Mouse (Mus musculus) liver, embryonic 12.5 days (tissue): ENCODE measurements around the gene Bud13. TPM values are rescaled to one million over a fixed set of nuclear protein-coding genes. Genes with fewer than 3 reads are reported as not detected.

ENCODE experiments used
- ATAC-seq: fragments of 200-750 bp; cut with Nextera tagmentation; 2 replicates; pipeline ENCODE4 v1.8.0; 2017; ENCODE audit warnings: moderate number of reproducible peaks, mild to moderate bottlenecking, moderate library complexity
- H3K27ac ChIP-seq: fragments of 300-500 bp; sonication (generic); 2 replicates; pipeline ENCODE4 v1.5.1; 2016; ENCODE audit warnings: mild to moderate bottlenecking
- H3K27me3 ChIP-seq: fragments of 300-500 bp; sonication (generic); replicated peaks from 2 replicates; pipeline ENCODE4 v1.6.1; 2016; ENCODE audit warnings: mild to moderate bottlenecking, moderate library complexity
- H3K36me3 ChIP-seq: fragments of 300-500 bp; sonication (generic); 2 replicates; pipeline ENCODE4 v1.6.1; 2016; ENCODE audit warnings: mild to moderate bottlenecking, moderate library complexity
- H3K4me1 ChIP-seq: fragments of 300-500 bp; sonication (generic); 2 replicates; pipeline ENCODE4 v1.6.1; 2016
- H3K4me2 ChIP-seq: fragments of 300-500 bp; sonication (generic); 2 replicates; pipeline ENCODE4 v1.6.1; 2016; ENCODE audit warnings: mild to moderate bottlenecking, moderate library complexity
- H3K4me3 ChIP-seq: fragments of 300-500 bp; sonication (generic); 2 replicates; pipeline ENCODE4 v1.5.1; 2016; ENCODE audit warnings: mild to moderate bottlenecking, moderate library complexity
- H3K9ac ChIP-seq: fragments of 300-500 bp; sonication (generic); 2 replicates; pipeline ENCODE4 v1.6.1; 2016; ENCODE audit warnings: mild to moderate bottlenecking, moderate library complexity
- H3K9me3 ChIP-seq: fragments of 300-500 bp; sonication (generic); replicated peaks from 2 replicates; pipeline ENCODE4 v1.6.1; 2016; ENCODE audit warnings: mild to moderate bottlenecking, moderate library complexity
- WGBS: fragments of 180-500 bp; shearing (Covaris S2); methylation state at CpG from one replicate; pipeline ENCODE4 v1.1.7; 2016; ENCODE audit not compliant: insufficient replicate concordance; 5-methylcytosine and 5-hydroxymethylcytosine counted together
- polyA plus RNA-seq: library from polyadenylated mRNA; unstranded; fragments of >200 nt; fragmentation: Nextera tagmentation; extraction: Ambion mirVana; gene quantifications from 2 replicates; pipeline ENCODE4 v1.2.1, GENCODE M21; 2016

The Bud13 gene
- polyA plus RNA-seq, 1 experiment from 2014 or later: 13.2 TPM

- no peak overlapping the region for H3K4me3 ChIP-seq
- 0 out of 2 replicates have a peak, but pooled peaks cover 9% of the 10 kb centered on the region for H3K4me1 ChIP-seq
- H3K4me2 ChIP-seq: no peak overlapping the region
- WGBS: 68% methylated on average over 10 of the region's 10 CpGs
- H3K9ac ChIP-seq: no peak overlapping the region
- ATAC-seq: no peak
- no peaks in the 10 kb centered on the region for H3K27me3 ChIP-seq
- H3K9me3 ChIP-seq: no peaks in the 10 kb centered on the region
- no peak overlapping the region for H3K27ac ChIP-seq
- no peaks in the 10 kb centered on the region for H3K36me3 ChIP-seq
Observed at GRCm38 (mm10) chr9:46256658-46257385, 26.0 kb upstream of the Bud13 start.

DNA sequence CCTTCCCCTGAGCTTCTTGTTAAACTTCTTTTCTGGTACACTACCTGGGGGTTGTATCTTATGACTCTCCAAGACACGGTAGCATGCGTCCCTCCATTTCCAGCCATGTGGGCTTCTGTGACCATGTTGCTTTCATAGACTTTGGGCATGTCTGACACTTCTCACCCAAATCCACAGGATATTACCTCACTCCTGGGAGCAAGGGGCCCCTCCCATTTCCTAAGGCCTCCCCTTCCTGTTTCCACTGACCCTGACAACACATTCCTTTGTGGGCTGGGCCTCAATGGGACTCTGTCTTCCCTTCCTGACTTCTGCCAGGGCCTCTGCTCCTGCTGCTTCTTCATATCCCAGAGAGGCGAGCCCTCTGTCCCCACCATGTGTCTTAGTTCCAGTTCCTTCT, 25.3 kb upstream of the Bud13 start:
- 0 out of 2 replicates have a peak, but pooled peaks have one; percentile 21 for ATAC-seq
- no peaks in the 10 kb centered on the region for H3K36me3 ChIP-seq
- no peak overlapping the region for H3K4me3 ChIP-seq
- no peak overlapping the region for H3K9ac ChIP-seq
- no peaks in the 10 kb centered on the region for H3K9me3 ChIP-seq
- H3K4me1 ChIP-seq: 0 out of 2 replicates have a peak, but pooled peaks cover 9% of the 10 kb centered on the region
- H3K4me2 ChIP-seq: no peak overlapping the region
- H3K27me3 ChIP-seq: no peaks in the 10 kb centered on the region
- H3K27ac ChIP-seq: no peak overlapping the region
- WGBS: 60% methylated on average over 3 of the region's 3 CpGs

DNA sequence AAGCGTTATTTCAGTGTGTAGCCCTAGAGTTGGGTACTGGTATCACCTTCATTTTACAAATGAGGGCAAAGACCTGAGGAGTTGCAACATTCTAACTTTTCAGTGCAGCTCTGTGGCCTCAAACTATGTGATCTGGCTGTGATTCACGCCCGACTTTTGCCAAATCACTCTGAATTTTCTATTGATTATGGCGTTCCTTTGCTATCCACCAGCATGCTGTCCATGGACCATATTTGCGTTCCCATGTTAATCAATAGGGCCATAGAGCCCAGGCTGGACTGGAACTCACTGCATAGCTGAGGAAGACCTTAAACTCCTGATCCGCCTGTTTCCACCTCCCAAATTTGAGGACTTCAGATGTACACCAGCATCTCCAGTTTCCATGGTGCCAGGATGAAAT, 23.7 kb upstream of the Bud13 start:
- no peak for ATAC-seq
- Histone ChIP-seq H3K27ac (no peak overlapping the region), H3K4me1 (0 out of 2 replicates have a peak, but pooled peaks cover 9% of the 10 kb centered on the region), H3K4me3 (no peak overlapping the region), H3K36me3 (no peaks in the 10 kb centered on the region), H3K4me2 (no peak overlapping the region), H3K9me3 (no peaks in the 10 kb centered on the region), H3K9ac (no peak overlapping the region), H3K27me3 (no peaks in the 10 kb centered on the region)
- WGBS: 78% methylated on average over 6 of the region's 6 CpGs

GRCm38 (mm10) chr9:46261131-46261530, 21.7 kb upstream of the Bud13 start:
- Histone ChIP-seq H3K4me2 (no peak overlapping the region), H3K27me3 (no peaks in the 10 kb centered on the region), H3K4me3 (no peak overlapping the region), H3K9ac (no peak overlapping the region), H3K36me3 (no peaks in the 10 kb centered on the region), H3K4me1 (0 out of 2 replicates have a peak, but pooled peaks cover 9% of the 10 kb centered on the region), H3K9me3 (no peaks in the 10 kb centered on the region), H3K27ac (no peak overlapping the region)
- WGBS: 61% methylated on average over 7 of the region's 7 CpGs
- no peak for ATAC-seq

DNA sequence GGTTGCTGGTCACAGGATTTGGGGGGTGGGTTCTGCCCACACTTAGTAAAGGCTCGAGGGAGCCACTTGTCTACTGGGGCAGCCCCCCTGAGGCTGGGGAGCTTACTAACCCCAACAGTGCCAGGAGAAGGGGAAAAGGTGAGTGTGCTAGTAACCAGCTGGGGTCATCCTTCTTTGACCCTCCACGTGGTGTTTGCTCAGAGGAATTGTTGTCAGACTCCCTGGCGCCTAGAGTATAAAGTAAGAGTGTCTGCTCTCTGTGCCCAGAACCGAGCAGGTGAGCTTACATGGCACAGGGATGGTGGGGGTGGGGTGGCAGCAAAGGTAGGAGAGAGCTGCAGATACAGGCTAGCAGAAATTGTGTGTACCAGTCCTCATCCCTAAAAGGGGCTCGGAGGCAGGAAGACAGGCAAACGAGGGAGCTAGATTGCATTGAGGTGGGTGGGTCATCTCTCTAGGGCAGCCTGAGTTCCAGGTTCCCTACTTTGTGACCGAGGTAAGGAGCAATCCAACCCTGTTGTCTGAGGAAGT, 14.4 kb upstream of the Bud13 start, which contains the start of gene Apoa5:
Gene Apoa5, plus strand, starts transcription at position 291 of the 531 bp plus-strand sequence.
- H3K4me1 ChIP-seq: peaks cover 15% of the 10 kb centered on the region
- H3K9me3 ChIP-seq: no peaks in the 10 kb centered on the region
- no peaks in the 10 kb centered on the region for H3K36me3 ChIP-seq
- ATAC-seq: no peak
- H3K27ac ChIP-seq: no peak within 1 kb of the TSS
- no peak within 1 kb of the TSS for H3K9ac ChIP-seq
- H3K4me2 ChIP-seq: no peak within 1 kb of the TSS
- no peak within 1 kb of the TSS for H3K4me3 ChIP-seq
- H3K27me3 ChIP-seq: peaks cover 36% of the 10 kb centered on the region
- 37% methylated on average over 7 of the region's 7 CpGs for WGBS

DNA sequence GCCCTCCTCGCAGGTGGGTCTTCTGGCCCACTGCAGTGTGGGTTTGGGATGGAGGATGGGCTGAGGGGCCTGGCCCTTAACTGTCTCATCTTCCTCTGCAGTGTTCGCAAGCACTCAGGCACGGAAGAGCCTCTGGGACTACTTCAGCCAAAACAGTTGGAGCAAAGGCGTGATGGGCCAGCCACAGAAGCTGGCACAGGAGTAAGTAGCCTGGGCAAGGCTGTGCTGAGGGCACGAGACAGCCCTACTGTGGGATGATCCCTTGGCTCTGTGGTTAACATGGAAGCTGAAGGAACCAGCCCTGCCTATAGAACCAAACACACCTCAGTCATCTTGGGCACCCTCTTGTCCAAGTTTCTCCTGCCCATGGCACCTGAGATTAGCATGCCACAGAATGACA, 13.7 kb upstream of the Bud13 start:
- Histone ChIP-seq H3K9me3 (no peaks in the 10 kb centered on the region), H3K4me2 (no peak overlapping the region), H3K36me3 (peaks cover under 1% of the 10 kb centered on the region; the same call in 1 of the 2 replicates), H3K4me3 (no peak overlapping the region), H3K9ac (no peak overlapping the region), H3K27me3 (peaks cover 36% of the 10 kb centered on the region), H3K27ac (no peak overlapping the region), H3K4me1 (peaks cover 22% of the 10 kb centered on the region)
- 73% methylated on average over 5 of the region's 5 CpGs for WGBS
- no peak for ATAC-seq

DNA sequence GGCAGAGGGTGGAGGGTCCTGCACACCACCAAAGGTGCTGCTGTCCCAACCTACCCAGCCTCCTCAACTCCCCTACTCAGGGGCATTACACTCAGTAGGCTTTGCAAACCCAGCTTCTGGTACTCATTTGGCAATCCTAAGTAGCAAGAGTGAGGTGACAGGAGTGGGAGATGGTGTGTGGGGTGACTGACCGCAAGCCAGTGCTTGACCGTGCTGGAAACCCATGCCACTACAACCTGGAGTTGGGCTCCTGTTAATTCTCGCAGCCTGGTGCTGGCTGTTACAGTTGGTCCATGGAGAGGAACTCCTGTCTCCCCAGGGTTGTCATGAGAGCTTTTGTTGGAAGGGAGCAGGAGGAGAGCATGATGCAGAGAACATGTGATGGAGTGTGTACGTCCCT, 12.0 kb upstream of the Bud13 start:
- Histone ChIP-seq H3K36me3 (peaks cover 17% of the 10 kb centered on the region), H3K9ac (no peak overlapping the region), H3K27ac (no peak overlapping the region), H3K4me2 (no peak overlapping the region), H3K27me3 (peaks cover 36% of the 10 kb centered on the region), H3K4me1 (peaks cover 28% of the 10 kb centered on the region), H3K9me3 (no peaks in the 10 kb centered on the region), H3K4me3 (no peak overlapping the region)
- WGBS: 75% methylated on average over 4 of the region's 4 CpGs
- no peak for ATAC-seq

- Histone ChIP-seq H3K4me1 (peaks cover 28% of the 10 kb centered on the region), H3K9ac (peak overlapping the region; percentile 83), H3K36me3 (peaks cover 30% of the 10 kb centered on the region), H3K4me3 (peak overlapping the region; percentile 85), H3K27ac (0 out of 2 replicates have a peak overlapping the region, but pooled peaks have one; percentile 71), H3K27me3 (peaks cover 36% of the 10 kb centered on the region), H3K9me3 (no peaks in the 10 kb centered on the region), H3K4me2 (peak overlapping the region; percentile 92)
- ATAC-seq: no peak
- 30% methylated on average over 9 of the region's 9 CpGs for WGBS
Observed at GRCm38 (mm10) chr9:46272070-46272469, 10.7 kb upstream of the Bud13 start.

GRCm38 (mm10) chr9:46272677-46273454, 9.9 kb upstream of the Bud13 start, which contains the start of gene Zpr1:
Zpr1 (plus strand) TSS chr9:46273064.
- WGBS: 2% methylated on average over 45 of the region's 45 CpGs
- peaks cover 38% of the 10 kb centered on the region for H3K36me3 ChIP-seq

GRCm38 (mm10) chr9:46274494-46274893, 8.3 kb upstream of the Bud13 start:
- no peaks in the 10 kb centered on the region for H3K9me3 ChIP-seq
- H3K4me1 ChIP-seq: peaks cover 25% of the 10 kb centered on the region
- H3K27me3 ChIP-seq: peaks cover 20% of the 10 kb centered on the region
- peaks cover 53% of the 10 kb centered on the region for H3K36me3 ChIP-seq
- H3K4me2 ChIP-seq: peak overlapping the region; percentile 92
- H3K4me3 ChIP-seq: peak overlapping the region; percentile 85
- peak overlapping the region; percentile 83; the same call in 1 of the 2 replicates for H3K9ac ChIP-seq
- WGBS: 67% methylated on average over 9 of the region's 9 CpGs
- no peak overlapping the region for H3K27ac ChIP-seq
- no peak for ATAC-seq

More at GRCm38 (mm10) chr9:46272677-46273454, 9.9 kb upstream of the Bud13 start, which contains the start of gene Zpr1:
- Histone ChIP-seq H3K27ac (peak within 1 kb of the TSS; percentile 71), H3K4me2 (peak within 1 kb of the TSS; percentile 92), H3K4me1 (peaks cover 28% of the 10 kb centered on the region), H3K9me3 (no peaks in the 10 kb centered on the region), H3K27me3 (peaks cover 36% of the 10 kb centered on the region), H3K9ac (peak within 1 kb of the TSS; percentile 83), H3K4me3 (peak within 1 kb of the TSS; percentile 85)
- peak; percentile 91 for ATAC-seq

DNA sequence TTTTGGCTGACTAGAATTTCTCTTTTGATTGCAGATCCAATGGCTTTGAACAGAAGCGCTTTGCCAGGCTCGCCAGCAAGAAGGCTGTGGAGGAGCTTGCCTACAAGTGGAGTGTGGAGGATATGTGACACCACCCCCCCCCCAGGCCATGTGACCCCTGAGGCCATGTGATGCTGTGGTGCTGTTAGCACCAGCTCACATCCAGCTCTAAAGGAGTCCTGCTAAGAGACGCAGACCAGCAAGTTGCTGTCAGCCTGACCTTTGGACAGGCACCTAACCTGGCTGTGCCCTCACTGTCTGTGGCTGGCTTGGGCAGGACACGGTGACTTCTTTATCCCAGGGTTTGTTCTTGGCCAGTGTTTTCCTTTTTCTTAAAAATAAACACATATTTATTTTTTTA, 15.6 kb downstream of the Bud13 start:
- peaks cover 60% of the 10 kb centered on the region for H3K36me3 ChIP-seq
- ATAC-seq: no peak
- no peak overlapping the region for H3K9ac ChIP-seq
- H3K4me3 ChIP-seq: no peak overlapping the region
- no peak overlapping the region for H3K4me2 ChIP-seq
- 79% methylated on average over 4 of the region's 4 CpGs for WGBS
- H3K4me1 ChIP-seq: no peaks in the 10 kb centered on the region
- H3K9me3 ChIP-seq: no peaks in the 10 kb centered on the region
- H3K27ac ChIP-seq: no peak overlapping the region
- H3K27me3 ChIP-seq: no peaks in the 10 kb centered on the region

DNA sequence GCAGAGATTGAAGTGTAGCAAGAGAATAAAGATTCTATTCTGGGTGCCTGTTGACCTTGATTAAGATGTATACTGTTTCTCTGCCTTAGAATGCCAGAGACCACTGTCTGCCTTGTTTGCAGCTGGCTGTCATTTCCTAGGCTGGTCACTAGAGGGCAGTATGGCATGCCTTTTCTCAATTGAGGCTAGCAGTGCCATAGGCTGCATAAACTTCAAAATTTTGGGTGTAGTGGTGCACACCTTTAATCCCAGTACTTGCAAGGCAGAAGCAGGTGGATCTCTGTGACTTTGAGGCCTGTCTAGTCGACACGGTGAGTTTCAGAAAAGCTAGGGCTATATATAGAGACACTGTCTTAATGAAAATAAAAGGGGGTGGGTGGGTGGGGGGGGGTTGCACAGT, 19.3 kb downstream of the Bud13 start:
- no peak overlapping the region for H3K4me2 ChIP-seq
- H3K27ac ChIP-seq: no peak overlapping the region
- no peak for ATAC-seq
- H3K4me1 ChIP-seq: no peaks in the 10 kb centered on the region
- no peak overlapping the region for H3K4me3 ChIP-seq
- peaks cover 27% of the 10 kb centered on the region for H3K36me3 ChIP-seq
- no peaks in the 10 kb centered on the region for H3K9me3 ChIP-seq
- H3K9ac ChIP-seq: no peak overlapping the region
- WGBS: 5% methylated on average over 2 of the region's 2 CpGs
- peaks cover 6% of the 10 kb centered on the region for H3K27me3 ChIP-seq
